Mouse (Mus musculus): ENCODE measurements around the gene Iffo1.

DNA sequence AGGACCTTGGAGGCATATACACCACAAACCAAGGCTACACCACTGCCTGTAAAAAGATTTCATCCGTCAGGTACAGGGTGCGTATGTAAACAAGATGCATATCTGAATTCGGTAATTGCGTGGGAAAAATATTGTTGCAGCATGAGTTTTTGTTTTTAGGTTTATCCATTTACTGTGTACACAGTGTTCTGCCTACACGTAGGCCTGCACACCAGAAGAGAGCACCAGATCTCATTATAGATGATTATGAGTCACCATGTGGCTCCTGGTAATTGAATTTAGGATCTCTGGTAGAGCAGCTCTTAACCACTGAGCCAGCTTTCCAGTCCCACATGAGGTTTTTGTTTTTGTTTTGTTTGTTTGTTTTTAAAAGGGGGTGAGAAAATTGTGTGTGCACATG lies 52.1 kb downstream of the Iffo1 start:
- TF ChIP-seq USF2 (conservative IDR thresholded peaks at IDR 0.05; ENCODE audit: low read depth, low read length) (no peak), CTCF (conservative IDR thresholded peaks at IDR 0.05 in 1 of 2, IDR thresholded peaks at IDR 0.05 in 1 of 2; ENCODE audit: low read depth in 2 of 2, low read length in 2 of 2) (no peak), POLR2A (IDR thresholded peaks at IDR 0.05; ENCODE audit: low read depth, low read length) (no peak), MXI1 (IDR thresholded peaks at IDR 0.05; ENCODE audit: low read depth, low read length) (no peak), ELF1 (IDR thresholded peaks at IDR 0.05; ENCODE audit: low read depth, low read length) (no peak), E2F4 (IDR thresholded peaks at IDR 0.05; ENCODE audit: insufficient replicate concordance, low read depth, low read length) (no peak), NELFE (IDR thresholded peaks at IDR 0.05; ENCODE audit: low read depth, low read length) (no peak), EP300 (IDR thresholded peaks at IDR 0.05; ENCODE audit: low read length) (no peak), ZC3H11A (IDR thresholded peaks at IDR 0.05; ENCODE audit: low read depth, low read length) (no peak), ZMIZ1 (IDR thresholded peaks at IDR 0.05; ENCODE audit: low read depth, low read length) (no peak), PAX5 (IDR thresholded peaks at IDR 0.05; ENCODE audit: low read length) (no peak)
